Mouse (Mus musculus) kidney, adult 9 months (tissue): ENCODE data around the gene Nup133.

Experiments used
- DNase-seq: peaks from one replicate; pipeline ENCODE4 v3.0.0; 2022

Nup133 gene

DNA sequence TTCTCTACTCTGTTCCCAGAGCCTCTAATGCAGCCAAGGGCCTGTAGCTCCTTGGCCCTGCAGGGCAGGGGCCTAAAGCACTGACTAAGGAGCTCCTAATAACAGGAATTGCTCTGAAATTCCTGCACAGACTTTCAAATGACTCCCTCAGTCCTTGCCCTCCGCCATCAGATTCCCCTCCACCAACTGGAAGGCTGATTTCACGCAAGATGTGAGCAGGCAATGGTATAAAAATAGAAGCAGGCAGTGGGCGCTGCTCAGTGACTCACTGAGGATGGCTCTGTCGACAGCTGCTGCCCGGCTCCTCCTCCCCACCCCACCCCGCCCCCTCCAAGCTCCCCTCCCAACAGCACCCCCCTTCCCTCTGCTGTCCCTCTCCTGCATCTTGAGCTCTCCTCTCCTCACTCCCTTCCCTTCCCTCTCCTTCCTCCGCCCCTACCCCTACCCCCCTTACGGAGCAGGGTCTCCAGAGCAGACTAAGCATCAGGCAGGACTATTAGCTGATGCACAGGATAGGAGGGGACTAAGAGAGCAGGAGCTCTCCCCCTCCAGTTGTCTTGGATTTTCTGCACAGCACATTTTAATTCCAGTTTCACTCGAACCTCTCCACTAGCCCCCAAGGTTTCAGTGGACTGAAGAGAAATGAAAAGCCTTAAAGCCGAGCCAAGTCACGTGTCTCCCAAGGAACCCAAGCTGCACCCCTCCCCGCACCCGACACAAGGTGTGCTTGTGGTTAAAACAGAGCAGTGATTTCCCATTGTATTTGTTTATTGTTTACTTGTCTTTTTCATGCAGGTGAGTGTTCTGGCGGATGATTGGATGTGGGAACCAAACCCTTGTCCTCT, 64.1 kb downstream of the Nup133 start:
- no peak for DNase-seq

DNA sequence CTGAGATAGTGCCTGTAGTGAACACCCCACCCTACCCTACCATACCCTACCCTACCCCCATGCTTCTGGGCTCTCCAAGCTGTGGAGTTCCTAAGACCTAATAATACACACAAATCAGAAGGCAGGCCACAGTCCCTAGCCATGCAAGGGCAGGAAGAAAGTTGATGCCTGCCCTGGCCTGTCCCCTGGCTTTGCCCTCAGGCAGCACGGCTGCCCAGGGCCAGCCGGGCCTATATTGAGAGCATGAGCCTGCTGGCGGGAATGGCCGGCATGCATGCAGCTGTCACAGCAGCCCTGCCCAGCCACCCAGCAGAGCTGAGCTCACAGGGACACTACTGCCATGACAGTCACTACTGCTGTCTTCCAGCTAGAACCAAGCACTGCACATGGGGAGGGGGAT, 66.0 kb downstream of the Nup133 start:
- DNase-seq, result no peak

DNA sequence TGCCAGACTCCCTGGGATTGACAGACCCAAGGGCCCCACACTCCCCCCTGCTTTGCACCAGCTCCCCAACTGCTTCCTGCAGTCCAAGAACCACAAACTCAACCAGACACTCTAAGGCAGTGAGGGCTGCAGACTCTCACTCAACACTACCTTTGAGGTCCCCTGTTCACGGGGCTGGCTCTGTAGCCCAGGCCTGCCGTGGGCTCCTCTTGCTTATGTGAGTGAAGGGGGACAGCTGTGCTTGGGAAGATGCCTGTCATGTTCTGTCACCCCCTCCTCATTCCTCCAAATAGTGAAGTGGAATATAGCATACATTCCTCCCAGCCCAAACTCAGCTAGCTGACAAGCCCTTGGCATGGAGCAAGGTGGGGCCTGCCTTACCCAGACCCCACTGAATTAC, 66.7 kb downstream of the Nup133 start:
- DNase-seq, result no peak

DNA sequence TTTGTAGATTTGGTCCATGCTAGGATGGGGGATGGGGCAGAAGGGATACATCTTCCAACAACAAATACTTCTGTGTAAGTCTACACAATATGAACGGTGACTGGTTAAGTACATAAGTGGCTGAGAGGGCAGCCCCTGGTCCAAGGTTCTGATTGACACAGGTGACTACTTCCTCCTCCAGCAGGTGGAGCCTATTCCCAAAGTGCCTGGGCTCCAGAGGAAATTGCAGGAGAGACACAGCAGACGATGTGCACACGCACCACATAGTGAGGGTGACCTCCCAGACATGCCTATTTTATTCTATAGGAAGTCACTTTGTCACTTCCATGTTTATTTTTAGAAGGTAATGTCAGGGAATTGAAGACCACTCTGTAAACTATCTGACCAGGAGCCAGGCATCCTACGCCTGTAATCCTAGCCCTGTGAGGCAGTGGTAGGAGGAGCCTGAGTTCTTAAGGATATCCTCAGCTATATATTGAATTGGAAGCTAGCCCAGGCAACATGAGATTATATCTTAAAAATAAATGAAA, 68.2 kb downstream of the Nup133 start:
- no peak for DNase-seq

DNA sequence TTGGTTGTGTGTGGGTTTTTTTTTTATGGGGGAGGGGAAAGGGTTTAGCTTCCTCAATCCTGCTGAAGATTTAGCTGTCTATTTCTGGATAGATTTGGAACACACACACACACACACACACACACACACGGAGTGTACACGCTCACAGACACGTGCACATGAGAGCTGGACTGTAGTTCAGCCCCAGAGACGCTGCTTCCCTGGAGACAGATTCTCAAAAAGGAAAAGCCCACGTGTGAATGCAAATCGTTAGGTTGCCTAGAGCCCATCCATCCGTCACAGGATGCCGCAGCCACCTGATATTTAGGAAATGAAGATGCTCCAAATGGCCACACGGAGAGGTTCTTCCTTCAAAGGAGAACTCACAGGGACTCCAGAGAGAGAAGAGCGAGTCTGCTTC, 68.8 kb downstream of the Nup133 start:
- no peak for DNase-seq

DNA sequence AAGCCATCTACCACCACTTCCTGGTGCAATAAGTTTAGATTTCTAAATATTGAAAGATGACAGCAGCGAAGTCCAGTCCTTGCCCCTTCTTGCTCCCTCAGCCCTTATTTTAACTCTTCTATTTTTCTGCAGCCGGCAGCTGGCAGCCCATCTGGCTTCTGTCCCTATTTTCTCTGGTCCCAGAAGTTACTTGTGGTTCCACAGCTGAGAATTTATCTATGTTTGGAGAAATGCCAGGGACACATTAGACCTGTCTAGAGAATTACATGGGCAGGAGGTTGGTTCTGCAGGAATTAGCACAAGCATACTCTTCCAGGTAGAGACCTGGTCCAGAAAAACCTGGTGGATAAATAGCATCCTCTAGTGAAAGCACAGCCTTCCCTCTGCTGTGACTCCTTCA, 71.2 kb downstream of the Nup133 start:
- DNase-seq, result no peak

DNA sequence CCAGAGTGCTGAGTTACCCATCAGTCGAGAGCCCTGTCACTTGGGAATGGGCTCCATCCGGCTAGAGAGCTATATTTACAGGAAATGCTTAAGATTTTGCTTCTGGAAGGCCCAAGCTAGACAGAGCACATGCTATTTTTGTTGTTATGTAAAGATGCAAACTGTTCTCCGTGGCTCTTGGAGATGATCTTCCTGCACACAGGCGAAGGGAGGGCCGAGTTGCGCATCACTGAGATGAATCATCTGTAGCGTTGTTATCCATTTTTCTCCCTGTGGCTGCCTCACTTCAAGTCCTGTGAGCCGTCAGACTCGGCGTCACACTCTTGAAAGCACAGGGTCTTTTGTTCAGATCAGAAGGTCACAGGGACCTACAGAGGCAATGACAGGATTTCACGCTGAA, 74.7 kb downstream of the Nup133 start:
- DNase-seq, result no peak

DNA sequence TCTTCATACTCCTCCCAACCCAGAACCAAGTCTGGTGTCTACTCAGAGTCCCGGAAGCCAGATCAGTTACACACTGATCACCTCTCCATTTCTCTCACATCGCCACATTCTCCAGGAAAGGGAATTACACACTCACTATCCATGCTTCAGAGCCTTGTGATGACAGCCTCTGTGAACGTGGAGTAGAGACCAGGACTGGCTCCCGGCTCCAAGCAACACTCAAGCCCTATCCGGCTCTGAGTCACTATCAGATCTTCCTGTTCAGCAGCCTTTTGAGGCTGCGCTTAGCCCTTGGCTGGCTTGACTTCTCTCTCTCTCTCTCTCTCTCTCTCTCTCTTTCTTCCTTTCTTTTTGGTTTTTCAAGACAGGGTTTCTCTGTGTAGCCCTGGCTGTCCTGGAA, 75.7 kb downstream of the Nup133 start:
- no peak for DNase-seq

DNA sequence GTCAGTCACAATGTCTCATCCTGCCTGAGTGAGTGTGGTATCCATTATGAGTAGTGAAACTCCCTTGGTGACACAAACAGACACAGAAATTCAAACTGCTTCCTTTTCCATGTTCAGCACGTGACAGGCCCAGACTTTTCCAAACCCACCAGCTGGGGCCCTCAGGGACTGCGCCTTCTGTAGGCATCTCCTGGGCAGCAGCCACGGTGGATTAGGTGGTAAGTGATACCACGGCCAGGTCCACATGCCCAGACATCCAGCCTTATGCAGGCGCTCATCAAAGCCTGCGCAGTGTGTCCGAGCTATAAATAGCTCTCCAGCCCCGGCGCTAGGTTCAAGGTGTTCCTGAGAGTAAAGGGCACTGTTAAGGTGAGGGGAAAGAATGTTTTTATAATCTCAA, 77.0 kb downstream of the Nup133 start:
- no peak for DNase-seq

DNA sequence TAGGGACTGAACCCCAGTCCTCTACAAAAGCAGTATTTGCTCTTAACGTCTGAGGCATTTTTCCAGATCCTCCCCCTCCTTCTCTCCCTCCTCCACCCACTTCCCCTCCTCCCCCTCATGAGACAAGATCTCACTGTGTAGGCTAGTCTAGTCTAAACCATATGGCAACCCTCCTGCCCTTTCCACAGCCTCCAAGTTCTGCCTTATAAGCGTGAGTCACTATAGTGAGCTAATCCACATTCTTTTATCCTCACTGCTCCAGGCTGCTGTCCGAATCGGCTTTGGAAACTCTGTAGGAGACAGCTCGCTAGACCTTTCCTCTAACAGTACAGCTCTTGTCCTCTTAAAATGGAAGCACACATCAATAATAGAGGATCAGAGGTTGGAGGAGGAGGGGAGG, 82.1 kb downstream of the Nup133 start:
- DNase-seq, result no peak

DNA sequence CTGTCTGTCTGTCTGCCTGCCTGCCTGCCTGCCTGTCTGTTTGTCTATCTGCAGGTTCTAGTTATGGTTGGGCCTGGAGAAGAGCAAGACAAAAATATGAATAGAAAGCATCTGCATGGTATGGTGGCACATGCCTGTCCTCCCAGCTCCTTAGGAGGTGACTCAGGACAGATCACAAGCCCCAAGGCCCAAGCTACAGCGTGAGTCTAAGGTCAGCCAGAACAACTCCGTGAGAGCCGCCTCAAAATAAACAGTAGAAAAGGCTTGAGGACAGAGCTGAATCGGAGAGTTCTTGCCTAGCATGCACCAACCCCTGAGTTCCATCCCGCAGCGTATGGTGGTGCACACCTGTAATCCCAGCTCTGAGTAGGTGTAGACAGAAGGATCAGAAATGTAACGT, 83.3 kb downstream of the Nup133 start:
- no peak for DNase-seq

DNA sequence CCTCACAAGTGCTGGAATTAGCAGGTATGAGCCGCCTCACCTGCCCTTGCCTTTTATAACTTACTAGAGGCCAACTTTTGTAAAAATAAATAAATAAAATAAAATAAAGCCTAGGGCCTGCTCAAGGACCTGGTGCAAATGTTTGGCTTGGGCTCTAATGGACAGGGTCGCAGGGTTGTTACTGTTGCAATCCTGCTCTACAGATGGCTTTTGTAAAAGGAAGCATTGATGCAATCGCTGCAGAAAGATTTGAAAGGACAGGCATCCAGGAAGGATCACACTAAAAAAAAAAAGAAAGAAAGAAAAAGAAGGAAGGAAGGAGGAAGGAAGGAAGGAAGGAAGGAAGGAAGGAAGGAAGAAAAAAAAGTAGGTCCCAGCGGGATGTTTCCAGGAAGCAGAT, 88.7 kb downstream of the Nup133 start:
- no peak for DNase-seq

DNA sequence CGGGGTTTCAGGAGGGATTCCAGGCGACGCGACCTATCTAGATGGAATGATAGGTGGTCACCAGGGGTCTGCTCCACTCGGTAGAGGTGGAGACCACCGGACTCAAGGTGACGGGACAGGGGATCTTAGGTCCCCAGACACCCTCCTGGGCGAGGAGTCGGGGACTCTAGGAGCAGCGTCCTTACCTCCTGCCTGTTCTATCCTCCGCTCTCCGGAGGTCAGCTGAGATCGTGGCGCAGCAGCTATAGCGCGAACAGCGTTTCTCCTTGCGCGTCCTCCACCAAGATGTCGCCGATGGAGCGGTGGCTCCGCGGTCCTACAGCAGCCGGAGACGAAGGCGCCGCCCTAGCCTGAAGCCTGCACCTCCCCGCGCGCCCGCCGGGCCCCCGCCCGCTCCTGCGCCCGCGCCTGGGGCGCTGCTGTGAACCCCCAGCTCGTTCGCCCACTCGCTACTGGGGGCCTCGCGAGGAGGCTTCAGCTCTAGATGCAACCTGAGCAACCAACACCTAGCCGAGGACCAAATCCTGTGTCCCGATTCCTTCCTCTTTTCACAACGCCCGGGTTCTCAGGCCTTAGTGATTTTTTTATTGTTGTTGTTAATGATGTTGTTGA, 89.3 kb downstream of the Nup133 start, which contains the start of gene Ccsap:
Ccsap (minus strand) TSS at position 562 of the 612 bp plus-strand sequence.
- DNase-seq, result no peak

DNA sequence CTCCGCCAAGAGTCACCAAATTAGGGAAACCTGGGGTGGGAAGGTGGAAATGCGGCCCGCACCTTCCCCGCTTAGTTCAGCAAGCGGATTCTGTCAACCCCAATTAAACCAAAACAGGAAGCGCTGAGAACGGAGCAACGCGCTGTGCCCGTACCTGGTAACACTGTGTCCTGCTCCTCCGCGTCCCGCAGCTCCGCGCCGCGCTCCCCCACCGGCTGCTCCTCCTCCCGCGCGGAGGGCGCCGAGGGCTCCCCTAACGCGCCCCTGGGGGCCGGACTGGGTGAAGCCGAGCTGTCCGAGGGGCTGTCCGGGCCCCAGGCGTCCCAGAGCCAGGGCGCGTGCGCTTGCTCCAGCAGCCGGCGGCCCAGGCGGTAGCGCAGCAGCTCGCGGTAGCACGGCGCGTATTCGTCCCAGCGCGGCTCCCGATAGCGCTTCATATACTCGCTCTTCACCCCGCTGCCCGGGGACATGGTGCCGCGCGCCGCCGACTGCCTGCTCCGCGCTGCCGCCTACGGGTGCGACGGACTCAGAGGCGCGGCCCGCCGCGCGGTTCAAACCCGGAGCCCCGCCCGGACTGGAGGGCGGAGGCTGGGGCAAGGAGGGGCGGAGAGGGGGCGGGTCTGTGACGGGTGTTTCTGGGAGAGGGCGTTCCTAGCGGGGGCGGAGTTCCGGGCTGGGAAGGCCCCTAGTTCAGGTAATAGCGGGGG, 90.0 kb downstream of the Nup133 start:
- peak; percentile 89 for DNase-seq

DNA sequence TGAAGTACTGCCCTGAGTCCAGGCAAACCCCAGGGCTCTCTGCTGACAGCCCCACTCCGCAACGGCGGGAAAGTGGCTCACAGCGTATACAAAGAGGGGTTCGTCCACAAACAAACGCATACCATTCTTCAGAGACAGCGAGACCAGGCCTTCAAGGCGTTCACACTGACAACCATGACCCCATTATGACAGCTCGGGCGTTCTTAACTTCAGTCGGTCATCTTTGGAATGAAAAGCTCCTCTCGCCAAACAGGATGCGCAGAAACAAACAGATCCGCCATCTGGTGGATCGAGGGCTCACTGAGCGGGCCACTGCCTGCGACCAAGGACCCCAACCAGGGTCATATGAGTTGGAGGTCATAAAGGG, 90.5 kb downstream of the Nup133 start:
- no peak for DNase-seq

DNA sequence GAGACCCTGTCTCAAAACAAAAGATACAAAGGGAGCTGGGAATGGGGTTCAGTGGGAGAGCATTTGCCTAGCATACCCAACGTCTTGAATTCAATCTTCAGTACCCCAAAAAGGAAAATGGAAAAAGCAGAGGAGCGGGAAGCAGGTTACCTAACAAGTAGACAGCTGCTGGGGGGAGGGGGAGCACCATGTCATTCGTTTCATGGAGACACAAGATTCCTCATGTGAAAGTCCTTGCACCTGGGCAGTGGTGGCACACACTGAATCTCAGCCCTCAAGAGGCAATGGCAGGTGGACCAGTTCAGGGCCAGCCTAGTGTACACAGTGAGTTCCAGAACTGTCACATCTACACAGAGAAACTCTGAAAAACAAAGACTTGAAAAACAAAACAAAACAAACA, 91.7 kb downstream of the Nup133 start:
- DNase-seq, result no peak

DNA sequence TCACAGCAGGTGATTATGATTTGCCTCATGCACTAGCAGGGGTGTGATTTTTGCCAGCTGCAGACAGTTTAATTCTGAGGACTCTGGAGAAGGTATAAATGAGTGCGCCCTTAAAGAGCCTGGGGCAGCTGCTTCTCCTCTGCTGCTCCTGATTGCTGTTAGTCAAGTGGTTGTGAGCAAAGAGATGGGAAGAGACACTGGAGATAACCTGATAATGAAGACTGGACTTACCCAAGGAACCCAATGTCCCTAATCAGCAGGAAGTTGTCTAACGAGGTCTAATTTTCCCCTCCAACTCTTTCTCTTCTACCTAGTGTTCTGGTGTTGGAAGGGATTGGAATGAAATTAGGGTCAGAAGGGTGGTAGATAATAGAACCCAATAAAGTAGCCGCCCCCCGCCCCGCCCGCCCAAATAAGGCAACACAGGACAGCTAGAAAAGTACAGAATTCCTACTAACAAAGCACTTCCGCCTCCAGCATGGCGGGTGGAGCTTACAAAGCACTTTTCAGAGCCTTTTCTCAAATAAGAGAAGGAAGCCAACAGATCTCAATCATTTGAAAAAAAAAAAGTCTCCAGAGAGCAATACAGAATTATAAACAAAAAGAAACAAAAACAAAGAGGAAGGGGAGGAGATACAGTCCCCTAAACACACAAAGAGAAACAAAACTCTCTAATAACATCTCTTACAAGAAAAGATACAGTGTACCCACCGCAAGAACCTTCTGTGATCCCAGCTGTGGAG, 94.2 kb downstream of the Nup133 start:
- no peak for DNase-seq

DNA sequence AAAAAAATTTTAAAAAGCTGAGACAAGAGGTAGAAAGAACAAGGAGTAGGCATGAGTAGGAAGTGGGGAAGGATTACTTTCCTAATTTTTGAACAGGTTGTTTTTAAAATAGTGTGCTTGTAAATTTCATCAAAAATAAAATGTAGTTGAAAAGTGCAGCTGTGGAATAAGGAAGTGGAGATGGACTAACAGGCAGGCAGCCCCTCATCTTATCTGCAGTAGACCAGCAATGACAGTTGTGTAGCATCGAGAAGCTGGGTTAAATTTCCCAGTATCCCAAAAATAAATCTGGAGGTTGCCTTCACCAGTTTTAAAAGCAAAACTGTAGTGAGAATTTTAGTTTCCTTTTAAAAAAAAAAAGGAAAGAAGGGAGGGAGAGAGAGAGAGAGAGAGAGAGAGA, 94.8 kb downstream of the Nup133 start:
- DNase-seq, result no peak

DNA sequence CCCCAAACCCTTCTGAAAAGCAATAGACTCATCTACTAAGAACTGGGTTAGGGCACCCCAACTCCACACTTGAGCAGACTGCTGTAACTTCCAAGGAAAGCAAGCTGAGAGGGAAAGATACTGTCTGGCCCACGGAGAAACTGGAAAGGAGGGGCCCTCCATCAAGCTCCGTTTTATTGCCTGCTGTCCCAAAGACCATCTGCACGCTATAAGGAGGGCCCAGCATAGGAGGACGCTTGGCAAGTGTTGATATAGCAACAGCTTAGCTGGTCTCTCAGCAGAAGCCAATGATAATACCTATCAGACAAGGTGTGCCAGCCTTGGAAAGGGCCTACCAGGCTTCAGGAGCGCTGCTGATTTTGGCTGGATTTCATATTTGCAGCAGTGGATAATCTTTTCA, 97.5 kb downstream of the Nup133 start:
- no peak for DNase-seq

DNA sequence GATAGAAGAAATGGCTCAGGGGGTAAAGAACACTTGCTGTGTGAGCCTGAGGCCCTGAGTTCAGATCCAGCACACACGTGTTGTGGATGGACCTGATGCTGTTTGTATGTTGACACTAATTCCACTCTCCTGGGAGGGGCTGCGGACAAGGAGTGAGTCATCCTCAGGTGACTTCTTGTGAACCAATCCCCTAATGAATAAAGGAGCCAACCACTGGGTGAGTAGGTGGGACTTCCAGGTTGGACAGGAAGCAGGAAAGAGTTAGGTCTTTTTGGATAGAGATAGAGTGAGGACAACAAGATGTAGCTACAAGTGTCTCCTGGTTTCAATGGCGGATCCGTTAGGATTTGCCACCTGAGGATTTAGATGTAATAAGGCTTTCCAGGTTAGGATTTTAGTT, 99.7 kb downstream of the Nup133 start:
- no peak for DNase-seq

DNA sequence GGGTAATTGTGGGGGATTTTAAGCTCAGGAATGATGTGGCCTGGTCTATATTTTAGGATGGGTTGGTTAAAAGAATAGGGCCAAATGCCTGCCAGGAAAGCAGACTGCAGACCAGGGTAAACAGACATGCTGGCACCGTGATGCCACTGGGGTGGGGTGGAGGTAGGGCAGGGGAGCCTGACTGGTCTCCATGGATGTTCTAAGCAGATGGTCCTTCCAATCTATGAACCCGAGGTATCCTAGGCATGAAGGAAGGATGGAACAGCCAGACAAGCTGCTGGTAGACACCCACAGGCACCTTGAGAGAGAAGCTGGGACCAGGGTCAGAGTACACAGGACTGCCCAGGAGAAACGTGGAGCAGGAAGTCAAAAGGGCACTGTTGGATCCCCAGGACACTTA, 101.5 kb downstream of the Nup133 start:
- DNase-seq, result no peak
